Mouse (Mus musculus) inflammation-experienced regulatory T-cells, adult 6 months (primary cell): ENCODE measurements around the gene Syn1. TPM values are rescaled to one million over a fixed set of nuclear protein-coding genes. Genes with fewer than 3 reads are reported as not detected.

Experiments
- ATAC-seq: one replicate; pipeline ENCODE4 v1.8.0; 2017
- polyA plus RNA-seq, 3 experiments: library from polyadenylated mRNA; unstranded; fragments of 100-300 nt; shearing (Covaris generic); gene quantifications; one replicate each; pipeline ENCODE4 v1.2.1; 2017

Gene Syn1
- polyA plus RNA-seq, result not detected

DNA sequence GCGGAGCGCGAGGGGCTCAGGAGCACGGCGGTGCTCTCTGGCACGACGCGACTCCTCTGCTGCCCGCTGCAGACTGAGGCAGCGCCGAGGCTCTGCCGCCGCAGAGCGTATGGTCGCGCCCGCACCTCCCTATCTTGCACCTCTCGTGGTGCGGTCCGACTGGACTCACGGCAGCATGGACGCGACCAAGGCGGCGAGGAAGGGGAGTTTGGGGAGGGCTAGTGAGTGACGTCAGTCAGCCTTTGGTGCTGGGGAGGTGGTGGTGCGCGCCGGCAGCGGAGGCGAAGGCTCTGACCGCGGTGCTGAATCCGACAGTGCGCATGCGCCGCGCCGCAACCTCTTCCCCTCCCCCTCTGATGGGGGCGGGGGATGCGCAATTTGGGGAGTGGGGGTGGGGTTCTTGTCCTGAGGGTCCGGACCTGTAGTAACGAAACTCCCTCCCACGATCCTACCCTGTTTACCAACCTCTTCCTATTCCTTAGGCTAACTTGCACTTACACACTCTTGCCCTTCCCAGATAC lies at the start of gene Syn1:
Gene Syn1 (minus strand): TSS at position 161 of the 521 bp plus-strand sequence.
- ATAC-seq, result peak; percentile 97

GRCm38 (mm10) chrX:20961477-20962378 lies 40.9 kb upstream of the Syn1 start, which contains the start of gene Uxt:
Uxt (minus strand) TSS chrX:20962017.
- peak; percentile 86 for ATAC-seq

GRCm38 (mm10) chrX:20950191-20950880 lies 29.5 kb upstream of the Syn1 start, which contains the start of gene Elk1:
Elk1 (minus strand) TSS chrX:20950608.
- ATAC-seq, result peak; percentile 94

DNA sequence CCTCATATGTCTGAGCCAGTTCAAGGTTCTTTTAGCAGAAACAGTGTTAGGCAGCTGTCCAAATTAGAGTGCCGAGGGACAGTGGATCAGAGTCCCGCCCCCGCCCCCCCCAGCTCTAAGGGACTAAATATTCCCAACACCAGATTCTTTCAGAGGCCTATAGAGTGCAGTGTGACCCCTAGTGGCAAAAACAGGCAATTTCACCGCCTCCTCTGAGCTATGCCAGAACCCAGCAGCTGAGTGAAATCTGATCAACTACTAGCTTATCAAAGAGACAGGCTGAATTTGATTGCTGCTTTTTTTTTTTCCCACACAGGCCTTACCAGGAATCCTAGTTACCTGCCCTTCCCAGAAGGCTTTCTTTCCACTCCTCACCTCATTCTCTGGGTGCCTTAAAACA lies 25.3 kb upstream of the Syn1 start:
- ATAC-seq, result no peak

GRCm38 (mm10) chrX:20931963-20932362 lies 11.2 kb upstream of the Syn1 start:
- ATAC-seq, result no peak

DNA sequence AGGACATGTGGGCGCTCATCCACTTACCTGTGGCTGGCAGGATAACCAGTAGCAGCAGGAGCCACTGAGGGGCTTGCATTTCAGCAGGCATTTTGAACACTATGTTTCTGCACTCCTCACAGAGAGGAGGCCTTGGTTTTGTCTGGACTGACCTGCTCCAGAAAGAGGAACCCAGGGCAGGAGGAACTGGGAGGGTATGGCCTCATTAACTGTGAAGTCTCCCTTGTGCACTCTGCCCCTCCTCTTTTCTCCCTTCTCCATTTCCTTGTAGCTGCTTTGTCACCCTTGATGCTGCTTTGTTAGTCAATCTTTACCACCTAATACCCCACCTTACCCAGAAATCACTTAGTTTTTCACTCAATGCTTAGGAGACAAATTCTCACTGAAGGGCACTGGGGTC lies 10.6 kb upstream of the Syn1 start, which contains the start of gene Cfp:
Gene Cfp (minus strand): TSS at position 192 of the 400 bp plus-strand sequence.
- ATAC-seq, result no peak

DNA sequence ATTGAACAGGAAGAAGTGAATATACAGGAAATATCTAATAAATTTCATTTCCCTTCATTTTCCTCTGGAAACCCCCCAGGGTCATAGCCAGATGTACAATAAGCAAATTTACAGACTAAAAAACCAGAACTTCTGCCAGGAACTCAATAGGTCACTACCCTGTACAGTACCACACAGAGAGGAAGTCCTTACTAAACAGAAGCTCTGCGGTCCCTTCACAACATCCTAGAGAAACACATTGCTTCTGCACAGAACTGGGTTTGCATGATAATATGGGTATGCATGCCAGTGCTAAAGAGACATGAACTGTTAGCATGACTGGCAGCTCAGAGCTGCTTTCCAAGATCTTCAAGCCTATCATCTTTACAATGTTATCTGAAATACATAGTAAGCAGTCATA lies 9.1 kb upstream of the Syn1 start:
- no peak for ATAC-seq

- ATAC-seq, result no peak
Measured at GRCm38 (mm10) chrX:20924976-20925375, 4.2 kb upstream of the Syn1 start.

DNA sequence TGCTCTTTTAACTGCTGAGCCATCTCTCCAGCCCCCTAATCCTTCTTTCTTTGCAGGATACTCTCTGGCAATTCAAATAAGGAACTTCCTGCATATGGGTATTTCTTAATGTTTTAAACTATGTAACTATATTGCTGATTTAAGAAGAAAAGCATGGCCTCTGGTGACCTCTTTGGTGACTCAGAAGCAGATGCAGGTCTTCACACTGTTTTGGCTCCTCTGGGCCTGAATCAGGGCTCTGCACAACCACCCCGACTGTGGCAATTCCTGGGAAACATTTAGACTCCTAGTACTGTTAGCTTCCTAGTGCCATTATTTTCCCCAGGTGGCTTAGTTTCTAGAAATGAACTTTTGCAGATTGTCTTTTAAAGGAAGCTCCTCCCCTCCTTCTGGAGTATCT lies 2.7 kb upstream of the Syn1 start:
- no peak for ATAC-seq

DNA sequence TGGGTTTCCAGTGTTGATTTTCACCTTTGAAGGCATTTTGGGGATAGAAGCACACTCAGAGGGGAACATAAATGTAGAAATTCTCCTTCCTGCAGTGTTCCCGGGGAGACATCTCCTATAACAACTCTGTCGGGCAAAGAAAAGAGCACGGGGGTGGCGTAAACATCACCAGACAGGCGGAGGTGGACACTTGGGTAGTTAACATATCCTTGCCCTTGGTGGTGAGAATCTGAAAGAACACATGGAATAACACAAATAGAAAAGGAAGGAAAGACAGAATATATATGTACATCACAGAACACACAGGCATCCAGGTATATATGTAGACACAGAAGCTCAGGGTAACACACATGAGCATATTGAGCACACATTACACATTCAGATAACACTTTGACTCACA lies 562 bp upstream of the Syn1 start:
- no peak for ATAC-seq

- ATAC-seq, result peak; percentile 24
Measured at GRCm38 (mm10) chrX:20920249-20920843, 458 bp downstream of the Syn1 start.

DNA sequence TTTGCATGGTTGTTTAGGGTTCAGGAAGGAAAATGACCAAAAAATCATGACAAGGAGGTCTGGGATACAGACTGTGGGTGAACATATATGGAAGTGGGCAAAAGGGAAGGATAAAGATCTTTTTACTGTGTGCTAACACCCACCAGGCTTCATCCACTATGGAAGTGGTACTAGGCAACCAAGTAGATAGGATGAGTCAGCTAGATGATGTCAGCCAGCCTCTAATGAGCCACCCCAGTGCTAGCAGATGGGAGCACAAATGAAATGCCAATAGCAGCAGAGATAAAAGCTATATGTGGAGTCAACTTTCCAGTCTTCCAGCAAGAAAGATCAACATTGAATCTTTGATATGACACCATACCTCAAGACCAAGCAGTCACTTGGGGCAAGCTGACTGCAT lies 5.7 kb downstream of the Syn1 start:
- no peak for ATAC-seq

- no peak for ATAC-seq
Measured at GRCm38 (mm10) chrX:20913726-20914125, 7.1 kb downstream of the Syn1 start.

GRCm38 (mm10) chrX:20910074-20910473 lies 10.7 kb downstream of the Syn1 start:
- ATAC-seq, result no peak

DNA sequence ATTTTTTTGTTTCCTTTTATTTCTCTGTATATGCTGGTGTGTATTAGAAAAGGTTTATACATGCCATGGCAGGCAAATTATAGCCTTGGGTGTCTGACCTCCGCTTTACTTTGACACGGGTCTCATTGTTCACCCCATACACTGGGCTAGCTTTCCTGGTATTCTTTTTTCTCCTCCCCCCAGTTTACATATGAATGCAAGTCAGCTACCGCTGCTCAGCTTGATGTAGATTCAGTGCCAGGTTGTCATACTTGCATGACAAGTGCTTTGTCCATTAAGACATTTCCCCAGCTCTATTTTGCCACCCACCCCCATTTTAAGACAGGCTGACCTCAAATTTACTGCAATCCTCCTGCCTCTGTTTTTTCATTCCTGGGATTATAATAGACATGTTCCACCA lies 45.6 kb downstream of the Syn1 start:
- no peak for ATAC-seq

DNA sequence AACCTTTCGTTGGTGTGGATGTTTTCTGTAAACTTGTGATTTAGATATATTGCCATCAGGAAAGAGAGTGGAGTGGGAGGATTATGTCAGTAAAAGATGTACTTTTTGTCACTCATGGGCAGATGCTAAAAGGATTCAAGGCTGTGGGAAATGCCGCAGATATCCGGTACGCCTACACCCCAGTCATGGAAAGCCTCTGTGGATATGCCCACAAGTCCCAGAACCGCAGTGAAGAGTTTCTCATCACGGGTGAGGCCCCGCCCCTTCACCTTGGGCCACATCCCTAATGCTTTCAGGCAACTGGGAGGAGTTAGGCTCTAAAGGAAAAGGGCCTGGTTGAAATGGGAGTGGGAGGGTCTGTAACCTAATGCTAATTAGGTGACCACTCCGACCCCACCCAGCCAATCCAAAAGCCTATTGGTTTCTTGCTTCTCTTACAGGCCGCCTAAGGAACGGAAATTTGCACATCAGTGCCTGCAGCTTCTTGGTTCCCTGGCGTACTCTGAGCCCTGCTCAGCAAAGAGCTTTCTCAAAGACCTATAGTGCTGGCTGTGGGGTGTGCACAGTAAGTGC lies 47.8 kb downstream of the Syn1 start:
- ATAC-seq, result no peak

GRCm38 (mm10) chrX:20869962-20870513 lies 50.8 kb downstream of the Syn1 start, which contains the start of gene Timp1:
Timp1 (plus strand) TSS chrX:20870166.
- ATAC-seq, result no peak

- ATAC-seq, result no peak
Measured at GRCm38 (mm10) chrX:20869203-20869602, 51.6 kb downstream of the Syn1 start.

DNA sequence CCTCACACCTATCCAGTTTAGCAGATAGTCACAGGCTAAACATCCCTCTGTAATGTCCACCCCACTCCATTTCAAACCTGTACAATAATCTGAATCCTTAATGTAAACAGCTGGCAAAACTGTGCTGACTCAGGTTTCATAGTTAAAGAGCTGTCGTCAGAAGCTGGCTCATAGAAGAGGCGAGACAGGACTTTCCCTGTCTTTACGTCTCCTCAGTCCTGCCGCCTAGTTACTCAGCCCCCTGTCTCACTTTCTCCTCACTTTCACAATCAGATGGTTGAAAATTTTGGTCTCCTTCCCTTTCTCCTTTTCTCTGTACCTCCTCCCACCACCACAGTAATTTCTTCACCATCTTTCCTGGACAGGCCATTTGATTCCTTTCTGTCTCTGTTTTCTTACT lies 52.7 kb downstream of the Syn1 start:
- no peak for ATAC-seq

DNA sequence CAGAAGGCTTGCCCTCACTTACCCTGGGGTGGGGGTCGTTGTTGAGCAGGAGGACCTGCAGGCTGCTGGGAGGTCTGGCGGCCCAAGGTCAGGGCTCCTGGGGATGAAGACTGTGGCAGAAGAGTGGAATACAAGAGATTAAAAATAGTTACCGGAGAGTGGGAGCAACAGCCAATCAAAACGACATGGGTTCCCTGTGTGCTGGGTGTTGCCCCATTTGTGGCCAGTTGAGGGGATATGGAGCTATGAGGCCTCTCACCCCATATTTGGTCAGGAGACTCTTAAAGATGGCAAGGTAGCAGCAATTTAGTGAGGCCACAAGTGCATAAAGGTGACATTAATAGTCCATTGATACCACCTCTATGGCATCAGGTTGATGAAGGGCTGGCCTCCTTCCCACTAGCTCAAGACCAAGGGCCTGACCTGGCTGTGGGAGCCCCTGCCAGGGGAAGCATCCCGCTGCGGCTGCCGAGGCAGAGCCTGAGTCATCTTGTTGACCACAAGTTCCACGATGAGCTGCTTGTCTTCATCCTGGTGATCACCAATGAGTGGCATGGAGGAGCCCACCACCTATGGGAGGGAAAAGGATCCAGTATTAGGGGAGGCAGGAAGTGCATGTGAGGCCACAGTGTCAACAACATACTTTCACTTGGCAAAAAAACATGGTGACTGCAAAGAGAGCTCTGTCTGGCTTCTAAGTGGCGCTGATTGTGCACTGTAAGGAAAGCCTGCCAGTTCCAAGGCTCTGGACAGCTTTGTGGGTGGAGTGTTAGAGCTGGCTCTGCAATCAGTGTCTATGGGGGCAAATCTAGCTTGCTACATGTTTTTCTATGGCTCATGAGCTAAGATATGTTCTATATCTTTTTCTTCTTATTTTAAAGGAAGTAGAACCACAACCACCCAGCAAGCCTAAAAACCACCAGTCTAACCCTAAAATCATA lies 57.4 kb downstream of the Syn1 start:
- no peak for ATAC-seq
